Mouse (Mus musculus) urinary bladder, postnatal 10 days (tissue): ENCODE results near the gene Pogk.

ENCODE experiments used
- DNase-seq: peaks from one replicate; pipeline ENCODE4 v3.0.0; 2022; ENCODE audit warnings: low spot score

The Pogk gene

GRCm38 (mm10) chr1:166409701-166410220, at the start of gene Pogk:
Gene Pogk, minus strand, starts transcription at chr1:166409863.
- peak; percentile 54 for DNase-seq

DNA sequence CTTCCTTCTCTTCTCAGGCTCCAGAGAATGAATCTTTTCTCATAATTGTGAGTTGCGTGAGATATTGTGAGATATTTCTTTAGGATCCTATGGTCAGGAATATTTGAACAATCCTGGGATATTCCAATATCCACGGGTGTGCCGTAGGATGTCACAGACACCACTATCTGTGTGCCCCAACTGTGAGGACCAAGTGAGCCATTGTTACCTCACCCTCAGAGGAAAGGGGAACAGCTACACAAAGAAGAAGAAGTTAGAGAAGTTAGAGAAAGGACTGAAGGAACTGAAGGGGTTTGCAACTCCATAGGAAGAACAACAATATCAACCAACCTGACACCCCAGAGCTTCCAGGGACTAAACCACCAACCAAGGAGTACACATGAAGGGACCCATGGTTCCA, 32.3 kb upstream of the Pogk start:
- DNase-seq = no peak

GRCm38 (mm10) chr1:166439426-166439825, 29.8 kb upstream of the Pogk start:
- DNase-seq = no peak

- DNase-seq = no peak
Observed at GRCm38 (mm10) chr1:166429809-166430431, 20.3 kb upstream of the Pogk start.

DNA sequence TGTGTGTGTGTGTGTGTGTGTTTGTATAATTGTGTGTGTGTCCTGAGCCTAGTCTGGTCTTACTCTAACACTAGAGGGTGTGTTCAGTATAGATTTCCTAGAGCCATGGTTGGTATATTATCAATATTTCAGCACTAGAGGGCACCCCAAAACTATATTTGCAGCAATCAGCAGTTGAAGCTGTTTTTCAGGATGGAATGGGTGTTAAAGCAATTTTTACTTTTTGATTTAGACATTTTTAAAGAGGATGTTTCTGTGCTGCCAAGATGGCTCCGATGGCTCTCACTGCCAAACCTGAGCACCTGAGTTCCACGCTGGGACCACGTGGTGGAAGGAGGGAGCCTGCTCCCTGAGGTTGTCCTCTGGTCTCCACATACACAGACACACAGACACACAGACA, 19.4 kb upstream of the Pogk start:
- no peak for DNase-seq

GRCm38 (mm10) chr1:166412266-166412665, 2.6 kb upstream of the Pogk start:
- DNase-seq = no peak

- DNase-seq = no peak
Observed at GRCm38 (mm10) chr1:166411541-166411940, 1.9 kb upstream of the Pogk start.

- DNase-seq = no peak
Observed at GRCm38 (mm10) chr1:166409177-166409700, 424 bp downstream of the Pogk start.

- no peak for DNase-seq
Observed at GRCm38 (mm10) chr1:166403846-166404245, 5.8 kb downstream of the Pogk start.

- no peak for DNase-seq
Observed at GRCm38 (mm10) chr1:166402003-166402402, 7.7 kb downstream of the Pogk start.

GRCm38 (mm10) chr1:166401455-166401854, 8.2 kb downstream of the Pogk start:
- DNase-seq = no peak

DNA sequence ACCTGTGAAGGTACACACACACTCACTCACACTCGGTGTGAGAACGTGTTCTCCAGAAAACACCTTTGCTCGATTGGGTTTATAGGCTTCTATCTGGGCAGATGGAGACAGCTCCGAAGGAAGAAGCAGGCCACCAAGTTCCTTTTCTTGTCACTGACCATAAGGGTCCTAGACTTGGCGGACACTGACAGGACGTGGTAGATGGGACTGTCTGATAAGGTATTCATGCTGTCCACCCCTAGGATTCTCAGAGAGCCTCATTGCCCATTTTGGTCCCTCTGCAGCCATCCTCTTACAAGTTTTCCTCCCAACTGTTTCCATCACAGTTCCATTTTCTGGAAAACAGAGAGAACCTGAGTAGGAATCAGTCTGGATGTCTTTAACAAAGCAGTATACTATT, 13.3 kb downstream of the Pogk start:
- DNase-seq = no peak

DNA sequence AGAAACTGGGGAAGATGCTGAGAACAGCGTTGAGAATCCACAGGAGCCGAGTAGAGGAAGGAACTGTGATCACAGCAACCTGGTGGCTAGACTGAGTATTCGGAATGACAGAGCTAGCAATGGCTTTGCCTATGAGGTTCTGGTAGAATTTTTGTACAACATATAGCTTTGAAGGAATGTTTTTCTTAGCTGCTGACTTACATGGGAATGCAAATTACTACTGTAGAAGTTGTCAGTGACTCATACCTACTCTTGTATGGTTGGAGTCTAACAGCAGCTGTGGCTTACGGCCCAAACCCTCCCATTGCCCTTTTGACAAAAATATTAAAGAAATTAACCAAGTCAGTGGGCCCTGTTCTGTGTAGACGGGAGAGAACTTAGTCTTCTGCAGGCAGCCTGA, 14.0 kb downstream of the Pogk start:
- DNase-seq = no peak

DNA sequence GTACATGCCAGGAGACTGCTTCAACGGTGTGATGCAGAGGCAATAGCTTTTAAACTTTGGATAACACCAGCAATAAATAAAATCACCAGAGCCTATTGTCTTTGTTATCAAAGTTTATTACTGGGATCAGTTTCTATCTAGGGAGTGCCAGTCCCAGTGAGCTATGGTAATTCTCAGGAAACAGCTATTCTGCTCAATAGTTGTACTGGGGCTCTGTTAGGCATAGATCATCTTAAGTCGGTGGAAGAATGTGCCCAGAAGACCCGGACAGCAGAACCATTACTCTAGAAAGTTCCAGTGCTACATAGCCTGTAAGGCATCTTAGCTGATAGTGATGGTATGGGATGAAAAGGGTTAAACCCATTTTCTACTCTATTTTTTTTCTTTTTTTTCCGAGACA, 14.9 kb downstream of the Pogk start:
- DNase-seq = no peak

GRCm38 (mm10) chr1:166391671-166392070, 18.0 kb downstream of the Pogk start:
- DNase-seq = no peak

DNA sequence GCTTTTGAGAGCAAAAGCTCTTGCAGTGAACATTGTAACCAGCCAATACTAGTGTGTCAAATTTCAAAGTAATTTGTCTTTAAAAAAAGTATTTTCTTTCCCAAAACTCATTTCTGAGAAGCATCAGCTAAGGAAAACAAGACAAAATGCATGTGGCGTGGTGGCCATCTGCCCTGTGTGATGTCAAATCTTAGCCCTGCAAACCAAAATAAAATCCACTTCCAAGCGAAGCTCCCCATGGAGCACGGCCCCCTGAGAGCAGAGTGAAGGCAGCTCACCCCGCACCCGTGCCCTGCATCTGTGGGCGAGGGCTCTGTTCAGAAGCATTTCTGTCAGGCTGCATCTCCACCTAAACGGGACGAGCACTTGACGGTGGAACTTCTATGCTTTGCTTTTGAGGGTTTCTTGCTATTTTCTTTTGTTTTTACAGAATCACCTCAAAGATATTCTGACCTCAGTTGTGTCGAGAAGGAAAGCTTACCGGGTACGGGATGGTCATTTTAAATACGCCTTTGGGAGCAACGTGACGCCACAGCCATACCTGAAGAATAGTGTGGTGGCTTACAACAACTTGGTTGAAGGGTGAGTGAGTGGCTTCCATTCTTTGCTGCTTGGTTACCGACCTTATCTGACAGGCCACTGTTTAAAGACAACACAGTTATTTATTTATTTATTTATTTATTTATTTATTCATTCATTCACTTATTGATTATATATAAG, 20.1 kb downstream of the Pogk start:
- DNase-seq = no peak

GRCm38 (mm10) chr1:166388511-166388910, 21.2 kb downstream of the Pogk start:
- no peak for DNase-seq

DNA sequence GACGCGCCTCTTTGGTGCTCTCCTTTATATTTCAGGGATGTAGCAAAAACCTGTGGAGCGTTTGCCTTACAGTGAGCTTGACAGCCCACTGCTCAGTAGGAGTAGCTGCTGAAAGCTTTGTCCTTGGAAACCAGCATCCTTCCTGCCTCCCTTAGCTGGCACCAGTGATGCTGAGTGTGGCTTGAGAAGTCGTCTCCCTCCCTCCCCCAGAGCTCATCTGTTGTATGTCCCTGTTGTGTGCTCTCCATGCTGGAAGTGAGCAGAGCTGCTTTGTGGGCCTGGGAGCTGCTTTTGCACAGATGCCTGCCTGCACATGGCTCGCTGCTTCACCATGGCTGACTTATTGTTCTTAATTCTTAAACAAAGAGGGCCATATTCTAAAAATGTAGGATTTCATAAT, 24.2 kb downstream of the Pogk start:
- DNase-seq = no peak

DNA sequence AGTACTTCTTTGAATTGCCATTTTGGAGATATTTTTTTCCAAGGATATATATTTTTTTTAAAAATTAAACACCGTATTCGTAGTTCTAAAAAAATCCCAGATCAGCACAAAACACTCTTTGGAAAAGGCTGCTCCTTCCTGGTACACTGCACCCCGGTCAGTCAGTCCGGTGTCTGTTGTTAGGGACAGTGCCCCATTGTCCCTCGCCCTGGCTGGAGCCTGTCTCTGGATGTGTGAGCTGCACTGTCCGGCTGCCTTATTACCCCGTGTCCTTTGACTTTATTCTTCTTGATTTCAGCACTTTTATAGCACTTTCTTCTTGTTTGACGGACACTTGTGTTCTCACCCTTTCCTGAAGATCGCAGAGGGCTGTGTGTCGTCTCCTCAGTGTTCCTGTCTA, 25.0 kb downstream of the Pogk start:
- no peak for DNase-seq

DNA sequence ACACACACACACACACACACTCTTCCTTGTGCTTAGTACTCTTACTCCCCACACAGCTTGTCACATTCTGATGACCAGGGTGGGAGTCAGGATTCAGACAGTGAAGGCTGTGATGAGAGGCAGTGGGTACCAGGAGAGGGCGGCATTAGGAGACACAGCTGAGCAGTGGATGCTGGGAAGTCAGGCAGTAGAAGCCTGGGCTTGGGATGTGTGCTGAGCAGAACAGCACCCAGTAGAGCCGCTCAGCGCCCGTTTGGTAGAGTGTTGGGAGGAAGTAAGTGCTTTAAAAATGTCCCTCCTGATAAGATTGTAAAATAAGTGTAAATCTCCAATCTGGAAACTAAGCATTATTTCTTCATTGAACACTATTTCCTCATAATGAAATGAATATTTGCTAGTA, 27.0 kb downstream of the Pogk start:
- no peak for DNase-seq

- no peak for DNase-seq
Observed at GRCm38 (mm10) chr1:166381821-166382220, 27.8 kb downstream of the Pogk start.

- no peak for DNase-seq
Observed at GRCm38 (mm10) chr1:166381336-166381735, 28.3 kb downstream of the Pogk start.

DNA sequence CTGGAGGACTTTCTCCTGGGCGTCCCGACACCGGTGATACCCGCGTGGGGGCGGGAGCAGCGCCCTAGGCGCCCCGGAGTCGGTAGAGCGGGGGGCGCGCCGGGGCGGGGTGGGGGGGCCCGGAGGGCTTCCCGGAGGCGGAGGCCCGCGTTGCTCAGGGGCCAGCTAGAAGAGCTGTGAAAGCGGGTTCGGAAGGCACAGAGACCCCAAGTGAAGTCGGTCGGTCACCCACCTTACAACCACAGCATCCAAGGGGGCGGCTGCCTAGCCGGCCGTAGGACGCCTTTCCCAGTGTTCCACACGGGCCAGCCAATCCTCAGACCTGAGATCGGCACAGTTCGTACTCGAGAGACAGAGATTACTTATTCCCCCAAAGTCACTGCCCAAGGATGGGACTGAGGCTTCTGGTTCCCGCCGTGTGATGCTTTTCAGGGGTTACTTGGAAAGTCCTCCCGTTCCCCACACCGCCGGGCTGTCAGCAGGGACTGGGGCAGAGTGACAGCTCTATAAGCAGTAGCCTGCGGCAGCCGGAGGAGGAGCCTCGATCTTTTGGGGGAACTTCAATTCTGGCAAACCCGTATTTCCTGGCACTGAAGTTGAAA, 29.9 kb downstream of the Pogk start:
- DNase-seq = peak; percentile 18
